Mouse (Mus musculus): Measurements from ENCODE around the gene Tuba3b. TPM values are rescaled to one million over a fixed set of nuclear protein-coding genes. Genes with fewer than 3 reads are reported as not detected.

The Tuba3b gene
- not detected for total RNA-seq (2023)

DNA sequence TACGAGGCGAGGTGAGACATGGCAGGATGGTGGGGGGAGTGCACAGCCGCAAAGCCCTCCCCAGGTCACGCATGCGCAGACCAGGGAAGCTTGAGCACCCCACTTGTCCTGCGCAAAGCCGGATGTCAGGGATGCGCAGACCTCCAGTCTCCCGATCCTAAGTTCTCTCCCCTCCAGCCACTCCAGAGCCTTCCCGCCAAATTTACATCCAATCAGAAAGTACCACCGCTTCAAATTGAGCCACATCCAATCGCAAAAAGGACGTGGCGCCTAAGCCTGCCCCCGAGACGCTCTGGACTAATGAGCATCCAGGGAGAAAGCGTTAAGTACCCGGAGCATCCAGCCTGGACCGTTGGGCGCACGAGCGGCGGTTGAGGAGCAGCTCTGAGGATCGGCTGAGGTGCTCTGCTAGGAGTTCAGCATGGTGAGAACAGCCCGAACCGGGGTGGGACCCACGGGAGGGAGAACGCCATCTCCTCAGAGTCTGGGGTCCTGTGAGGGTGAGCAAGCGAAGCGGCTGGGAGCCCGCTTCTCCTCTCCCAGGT lies at the start of gene Tuba3b:
Tuba3b (plus strand) TSS at position 92 of the 545 bp plus-strand sequence.

DNA sequence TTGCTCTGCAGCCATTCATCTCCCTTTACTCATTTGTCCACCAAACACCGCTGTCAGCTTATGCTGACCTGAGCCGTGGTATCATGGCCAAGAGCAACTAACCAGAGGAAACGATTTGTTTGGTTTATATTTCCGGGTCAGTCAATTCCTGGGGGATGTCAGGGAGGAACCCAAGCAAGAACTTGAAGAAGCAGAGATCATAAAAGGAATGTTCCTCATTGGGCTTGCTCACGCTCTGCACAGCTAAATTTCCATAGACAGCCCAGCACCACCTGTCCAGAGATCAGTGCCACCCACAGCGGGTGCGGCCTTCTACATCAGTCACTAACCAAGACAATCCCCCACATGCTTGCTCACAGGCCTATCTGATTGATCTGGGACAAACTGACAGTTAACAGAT lies 1.3 kb upstream of the Tuba3b start, which contains the start of gene Lmntd1:
Lmntd1 (minus strand) TSS at position 101 of the 400 bp plus-strand sequence.

Other genes with a start within 250 kb of the Tuba3b start
- not detected for gene Lmntd1, start 1.4 kb upstream of the Tuba3b start, total RNA-seq (2023)
- 10 to 100 TPM; 19.5 to 20.5 TPM for gene Rassf8, start 131.0 kb downstream of the Tuba3b start, total RNA-seq (2023)
- 1 to 10 TPM; 1.0 to 1.6 TPM for gene Bhlhe41, start 249.8 kb downstream of the Tuba3b start, total RNA-seq (2023)

Measured in monocyte, adult 59 days (primary cell).